Mouse (Mus musculus) lung, adult 2 months (tissue): ENCODE results near the gene Ccar1.

Experiments
- CTCF ChIP-seq: fragments of 200-500 bp; IDR thresholded peaks from 2 replicates; pipeline ENCODE4 v1.5.1; 2011; ENCODE audit warnings: mild to moderate bottlenecking, low read length, control low read depth; ENCODE audit not compliant: insufficient read depth
- POLR2A ChIP-seq: fragments of 200-500 bp; IDR thresholded peaks from 2 replicates; pipeline ENCODE4 v1.6.1; 2011; ENCODE audit warnings: low read depth, mild to moderate bottlenecking, control low read depth, low read length, borderline replicate concordance; ENCODE audit errors: extremely low read depth

DNA sequence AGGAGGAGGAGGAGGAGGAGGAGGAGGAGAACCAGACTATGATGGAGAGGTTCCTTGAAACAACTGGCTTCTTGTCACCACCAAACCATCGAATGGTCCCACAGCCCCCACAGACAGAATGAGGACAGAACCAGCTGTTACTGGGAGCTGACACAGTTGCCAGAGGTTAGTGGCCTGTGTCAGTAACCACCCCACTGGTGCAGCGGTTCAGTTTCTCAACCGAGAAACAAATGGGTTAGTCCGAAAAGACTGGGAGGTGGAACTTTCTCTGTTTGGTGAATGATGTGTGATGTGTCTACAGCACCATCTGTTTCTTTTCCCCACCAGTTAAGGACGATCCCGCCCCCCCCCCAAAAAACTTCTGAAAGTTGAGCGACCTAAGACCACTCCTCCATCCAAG is 67.2 kb downstream of the Ccar1 start:
- TF ChIP-seq POLR2A (no peak), CTCF (no peak)
